Mouse (Mus musculus) midbrain, embryonic 15.5 days (tissue): ENCODE results near the gene Clip4. TPM values are rescaled to one million over a fixed set of nuclear protein-coding genes. Genes with fewer than 3 reads are reported as not detected.

ENCODE experiments used
- ATAC-seq: fragments of 200-750 bp; cut with Nextera tagmentation; replicated peaks from 2 replicates; pipeline ENCODE4 v1.8.0; 2017; ENCODE audit warnings: moderate TSS enrichment
- H3K27ac ChIP-seq: fragments of 300-500 bp; sonication (generic); 2 replicates; pipeline ENCODE4 v1.5.1; 2015; ENCODE audit warnings: mild to moderate bottlenecking, inconsistent platforms
- H3K27me3 ChIP-seq: fragments of 300-500 bp; sonication (generic); replicated peaks from 2 replicates; pipeline ENCODE4 v1.6.1; 2015; ENCODE audit warnings: inconsistent platforms
- H3K36me3 ChIP-seq: fragments of 300-500 bp; sonication (generic); replicated peaks from 2 replicates; pipeline ENCODE4 v1.6.1; 2015; ENCODE audit warnings: inconsistent platforms
- H3K4me1 ChIP-seq: fragments of 300-500 bp; sonication (generic); 2 replicates; pipeline ENCODE4 v1.6.1; 2015; ENCODE audit warnings: inconsistent platforms
- H3K4me2 ChIP-seq: fragments of 300-500 bp; sonication (generic); 2 replicates; pipeline ENCODE4 v1.6.1; 2015; ENCODE audit warnings: inconsistent platforms, mild to moderate bottlenecking, moderate library complexity
- H3K4me3 ChIP-seq: fragments of 300-500 bp; sonication (generic); 2 replicates; pipeline ENCODE4 v1.5.1; 2015; ENCODE audit warnings: mild to moderate bottlenecking, inconsistent platforms
- H3K9ac ChIP-seq: fragments of 300-500 bp; sonication (generic); 2 replicates; pipeline ENCODE4 v1.6.1; 2015; ENCODE audit warnings: mild to moderate bottlenecking, inconsistent platforms
- H3K9me3 ChIP-seq: fragments of 300-500 bp; sonication (generic); 2 replicates; pipeline ENCODE4 v1.6.1; 2016; ENCODE audit warnings: inconsistent platforms
- WGBS: fragments of 180-500 bp; shearing (Covaris S2); methylation state at CpG from one replicate; pipeline ENCODE4 v1.1.7; 2015; ENCODE audit warnings: mixed read lengths; 5-methylcytosine and 5-hydroxymethylcytosine counted together
- polyA plus RNA-seq: library from polyadenylated mRNA; unstranded; fragments of >200 nt; fragmentation: Nextera tagmentation; extraction: Ambion mirVana; gene quantifications from 2 replicates; pipeline ENCODE4 v1.2.1, GENCODE M21; 2015

The Clip4 gene
- polyA plus RNA-seq, 1 experiment from 2014 or later, result 13.7 TPM

DNA sequence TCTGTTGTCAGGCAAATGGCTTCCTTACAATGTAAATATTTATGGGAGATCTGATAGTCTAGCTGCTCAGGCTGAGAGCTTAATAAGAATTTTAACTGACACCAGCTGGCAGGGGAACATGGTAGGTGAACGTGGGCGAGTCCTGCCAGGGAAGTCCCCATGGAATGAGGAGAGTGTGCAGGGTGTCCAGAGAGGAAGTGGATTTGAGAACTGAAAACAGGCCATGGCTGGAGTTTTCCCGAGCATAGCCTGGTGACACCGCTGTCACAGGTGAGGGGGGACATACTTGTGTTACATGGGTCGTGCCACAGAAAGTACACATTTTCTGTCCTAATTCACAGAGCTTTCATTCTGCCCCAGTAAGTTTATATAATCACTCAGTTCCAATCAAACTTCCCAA is 97.2 kb downstream of the Clip4 start:
- Histone ChIP-seq H3K9ac (no peak overlapping the region), H3K9me3 (no peaks in the 10 kb centered on the region), H3K4me2 (no peak overlapping the region), H3K4me1 (peaks cover 10% of the 10 kb centered on the region; the same call in 1 of the 2 replicates), H3K4me3 (no peak overlapping the region), H3K27me3 (no peaks in the 10 kb centered on the region), H3K36me3 (no peaks in the 10 kb centered on the region), H3K27ac (no peak overlapping the region)
- ATAC-seq, result no peak
- 79% methylated on average over 5 of the region's 5 CpGs for WGBS

DNA sequence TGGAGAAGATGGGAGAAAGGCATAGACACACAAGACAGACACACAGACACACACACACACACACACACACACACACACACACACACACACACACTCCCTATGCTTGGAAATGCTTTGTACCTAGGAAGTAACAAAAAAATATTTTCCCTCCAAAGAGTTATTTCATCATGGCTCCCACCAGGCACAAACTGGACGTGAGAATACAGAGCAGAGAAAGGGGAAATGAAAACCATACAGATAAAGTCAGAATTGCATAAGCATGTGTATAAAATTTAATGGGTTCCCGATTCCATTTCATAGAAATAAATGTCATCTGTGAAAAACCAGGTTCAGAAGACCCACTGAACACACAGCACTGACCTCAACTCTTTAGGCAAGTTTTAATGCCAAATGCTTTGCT is 99.6 kb downstream of the Clip4 start:
- H3K36me3 ChIP-seq, result no peaks in the 10 kb centered on the region
- no peak overlapping the region for H3K27ac ChIP-seq
- no peak overlapping the region for H3K9ac ChIP-seq
- H3K4me3 ChIP-seq, result no peak overlapping the region
- 90% methylated on average over 2 of the region's 2 CpGs for WGBS
- H3K4me1 ChIP-seq, result peaks cover 10% of the 10 kb centered on the region; the same call in 1 of the 2 replicates
- H3K27me3 ChIP-seq, result no peaks in the 10 kb centered on the region
- no peaks in the 10 kb centered on the region for H3K9me3 ChIP-seq
- no peak overlapping the region for H3K4me2 ChIP-seq
- ATAC-seq, result no peak

DNA sequence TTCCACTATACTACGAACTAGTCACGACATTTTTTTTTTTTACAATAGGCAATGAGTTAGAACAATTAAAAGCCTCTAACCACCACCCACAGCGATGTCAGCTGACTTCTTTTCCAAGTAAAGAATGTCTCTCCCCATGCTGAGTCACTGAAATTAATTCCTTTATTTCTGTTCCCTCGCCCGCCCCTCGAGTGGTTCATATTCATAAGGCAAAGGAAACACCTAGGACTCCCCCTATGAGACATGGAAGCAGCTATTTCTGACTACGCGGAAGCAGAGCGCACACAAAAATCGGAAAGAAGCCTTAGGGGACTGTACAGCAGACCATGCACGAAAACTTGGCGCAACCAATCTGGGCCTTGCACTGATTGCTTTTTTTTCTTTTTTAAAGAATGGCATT is 100.6 kb downstream of the Clip4 start:
- Histone ChIP-seq H3K9me3 (no peaks in the 10 kb centered on the region), H3K27ac (no peak overlapping the region), H3K9ac (no peak overlapping the region), H3K4me2 (peak overlapping the region; percentile 73), H3K4me1 (peaks cover 10% of the 10 kb centered on the region; the same call in 1 of the 2 replicates), H3K27me3 (no peaks in the 10 kb centered on the region), H3K4me3 (no peak overlapping the region), H3K36me3 (no peaks in the 10 kb centered on the region)
- no peak for ATAC-seq
- WGBS, result 58% methylated on average over 12 of the region's 12 CpGs

DNA sequence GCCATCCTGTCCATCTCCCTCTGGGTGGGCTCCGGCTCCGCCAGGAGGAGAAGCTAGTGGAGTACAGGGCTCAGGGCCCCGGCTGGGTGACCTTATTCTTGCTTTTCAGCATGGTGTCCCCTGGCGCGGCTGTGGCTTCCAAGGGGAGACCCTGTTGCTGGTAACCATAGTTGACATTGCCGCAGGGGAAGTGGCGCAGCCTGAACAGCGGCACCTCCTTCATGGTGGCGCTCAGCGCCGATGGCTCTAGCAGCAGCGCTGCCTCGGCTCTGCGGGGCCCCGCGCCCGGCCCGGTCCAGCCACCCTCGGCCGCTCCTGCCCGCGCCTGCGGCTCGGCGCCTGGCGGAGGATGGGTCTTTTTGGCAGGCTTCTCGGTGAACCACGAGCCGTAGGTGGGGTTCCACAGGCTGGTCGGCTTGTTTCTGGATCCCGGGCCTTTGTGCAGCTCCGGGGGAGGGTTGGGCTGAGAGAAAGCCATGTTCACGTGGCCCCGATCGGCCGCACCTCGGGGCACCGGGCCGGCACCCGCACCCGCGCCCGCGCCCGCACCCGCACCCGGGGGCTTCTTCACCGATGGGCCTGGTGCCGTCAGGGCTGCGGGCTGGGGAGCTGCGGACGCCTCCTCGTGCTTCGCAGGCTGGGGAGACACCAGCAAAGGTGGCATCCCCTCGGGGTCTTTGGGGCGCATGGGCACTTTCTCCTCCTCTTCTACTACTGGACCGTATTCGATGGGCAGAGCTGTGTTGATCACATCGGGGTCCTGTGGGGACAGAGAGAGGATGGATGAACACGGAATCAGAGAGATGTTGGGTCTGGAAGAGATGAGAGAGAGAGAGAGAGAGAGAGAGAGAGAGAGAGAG is 101.3 kb downstream of the Clip4 start:
- Histone ChIP-seq H3K9ac (peak overlapping the region; percentile 58), H3K4me1 (peaks cover 10% of the 10 kb centered on the region; the same call in 1 of the 2 replicates), H3K27ac (no peak overlapping the region), H3K27me3 (no peaks in the 10 kb centered on the region), H3K36me3 (no peaks in the 10 kb centered on the region), H3K9me3 (no peaks in the 10 kb centered on the region), H3K4me2 (peak overlapping the region; percentile 73), H3K4me3 (peak overlapping the region; percentile 45)
- ATAC-seq, result peak; percentile 87
- WGBS, result 4% methylated on average over 59 of the region's 60 CpGs

DNA sequence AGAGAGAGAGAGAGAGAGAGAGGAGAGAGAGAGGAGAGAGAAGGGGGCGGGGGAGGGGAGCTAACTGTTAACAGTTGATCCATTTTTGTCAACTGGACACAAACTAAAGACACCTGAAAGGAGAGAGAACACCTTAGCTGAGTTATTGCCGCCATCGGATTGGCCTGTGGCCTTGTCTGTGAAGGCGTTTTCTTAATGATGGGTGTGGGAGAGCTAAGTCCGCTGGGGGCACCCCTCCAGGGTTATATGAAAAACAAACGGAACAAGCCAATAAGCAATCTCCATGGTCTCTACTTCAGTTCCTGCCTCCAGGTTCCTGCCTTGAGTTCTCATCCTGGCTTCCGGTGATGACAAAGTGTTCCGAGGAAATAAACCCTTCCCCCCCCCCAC is 102.0 kb downstream of the Clip4 start:
- ATAC-seq, result no peak
- Histone ChIP-seq H3K9me3 (no peaks in the 10 kb centered on the region), H3K36me3 (no peaks in the 10 kb centered on the region), H3K27ac (no peak overlapping the region), H3K4me3 (no peak overlapping the region), H3K9ac (no peak overlapping the region), H3K4me2 (no peak overlapping the region), H3K27me3 (no peaks in the 10 kb centered on the region), H3K4me1 (peaks cover 10% of the 10 kb centered on the region; the same call in 1 of the 2 replicates)
- WGBS, result 87% methylated on average over 8 of the region's 8 CpGs

DNA sequence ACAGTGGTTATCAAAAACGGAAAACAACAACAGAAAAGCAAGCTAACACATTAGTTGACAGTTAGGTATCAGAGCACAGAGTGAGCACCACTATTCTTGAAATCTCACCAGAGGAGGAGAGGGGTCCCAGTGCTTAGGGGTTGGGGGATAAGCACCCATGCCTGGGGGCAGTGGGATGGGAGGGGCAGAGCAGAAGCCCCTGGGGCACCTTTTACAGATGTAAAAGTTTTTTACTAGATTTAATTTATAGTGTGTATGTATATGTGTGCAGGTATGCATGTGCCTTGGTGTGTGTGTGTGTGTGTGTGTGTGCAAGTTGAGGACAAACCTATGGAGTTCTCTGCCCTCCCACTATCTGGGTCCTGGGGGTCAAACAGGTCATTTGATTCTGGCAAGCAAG is 102.4 kb downstream of the Clip4 start:
- H3K4me1 ChIP-seq, result peaks cover 10% of the 10 kb centered on the region; the same call in 1 of the 2 replicates
- 85% methylated on average over 1 of the region's 1 CpGs for WGBS
- H3K4me2 ChIP-seq, result no peak overlapping the region
- no peak overlapping the region for H3K4me3 ChIP-seq
- no peaks in the 10 kb centered on the region for H3K9me3 ChIP-seq
- H3K27me3 ChIP-seq, result no peaks in the 10 kb centered on the region
- ATAC-seq, result no peak
- no peaks in the 10 kb centered on the region for H3K36me3 ChIP-seq
- no peak overlapping the region for H3K27ac ChIP-seq
- no peak overlapping the region for H3K9ac ChIP-seq

DNA sequence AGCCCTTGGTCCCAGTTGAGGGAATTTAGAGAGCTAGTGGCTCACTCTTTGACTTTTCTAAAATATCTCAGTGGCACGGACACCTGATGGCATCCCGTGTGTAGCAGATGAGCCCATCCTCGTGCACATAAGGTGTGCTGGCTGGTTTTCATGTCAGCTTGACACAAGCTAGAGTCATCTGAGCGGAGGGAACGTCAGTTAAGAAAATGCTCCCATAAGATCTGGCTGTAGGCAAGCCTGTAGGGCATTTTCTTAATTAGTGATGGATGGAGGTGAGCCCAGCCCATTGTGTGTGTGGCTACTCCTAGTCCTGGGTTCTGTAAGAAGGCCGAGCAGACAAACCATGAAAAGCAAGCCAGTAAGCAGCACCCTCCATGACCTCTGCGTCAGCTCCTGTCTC is 103.7 kb downstream of the Clip4 start:
- Histone ChIP-seq H3K9me3 (no peaks in the 10 kb centered on the region), H3K27ac (no peak overlapping the region), H3K4me1 (peaks cover 10% of the 10 kb centered on the region; the same call in 1 of the 2 replicates), H3K36me3 (no peaks in the 10 kb centered on the region), H3K27me3 (no peaks in the 10 kb centered on the region), H3K9ac (no peak overlapping the region), H3K4me3 (no peak overlapping the region), H3K4me2 (no peak overlapping the region)
- 87% methylated on average over 7 of the region's 7 CpGs for WGBS
- ATAC-seq, result no peak

DNA sequence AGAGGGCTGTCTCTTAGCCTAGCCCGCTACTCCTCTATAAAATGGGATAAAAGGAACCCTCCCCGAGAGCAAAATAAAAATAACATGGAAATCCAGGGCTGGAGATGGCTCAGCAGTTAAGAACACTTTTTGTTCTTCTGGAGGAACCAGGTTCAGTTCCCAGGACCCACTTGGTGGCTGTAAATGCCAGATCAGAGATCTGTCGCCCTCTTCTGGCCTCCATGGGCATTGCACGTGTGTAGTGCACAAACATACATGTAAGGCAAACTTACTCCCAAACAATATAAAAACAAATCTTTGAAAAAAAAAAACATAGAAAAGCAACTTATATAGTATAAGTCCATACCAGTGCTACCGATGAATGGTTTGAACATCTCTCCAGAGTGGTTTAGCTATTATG is 104.7 kb downstream of the Clip4 start:
- Histone ChIP-seq H3K27me3 (no peaks in the 10 kb centered on the region), H3K9ac (no peak overlapping the region), H3K4me1 (peaks cover 10% of the 10 kb centered on the region; the same call in 1 of the 2 replicates), H3K9me3 (no peaks in the 10 kb centered on the region), H3K4me3 (no peak overlapping the region), H3K27ac (no peak overlapping the region), H3K4me2 (no peak overlapping the region), H3K36me3 (no peaks in the 10 kb centered on the region)
- no peak for ATAC-seq
- 60% methylated on average over 5 of the region's 5 CpGs for WGBS

DNA sequence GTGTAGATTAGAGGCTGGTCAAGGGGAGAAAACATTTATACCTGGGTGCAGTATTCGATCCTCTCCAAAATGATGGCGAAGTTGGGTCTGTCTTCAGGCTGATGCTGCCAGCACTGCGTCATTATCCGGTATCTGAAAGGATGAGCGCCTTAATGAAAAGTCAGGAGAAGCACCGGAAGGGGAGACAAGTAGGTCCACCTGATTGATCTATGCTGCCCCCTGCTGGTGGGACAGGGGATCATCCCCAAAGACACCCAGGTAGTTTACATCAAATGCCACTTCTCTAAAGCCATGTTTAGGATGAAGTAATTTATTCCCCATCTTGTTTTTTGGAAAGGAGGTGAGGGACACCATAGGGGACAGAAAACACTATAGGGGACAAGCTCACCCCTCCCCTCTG is 105.8 kb downstream of the Clip4 start:
- H3K4me2 ChIP-seq, result no peak overlapping the region
- 45% methylated on average over 6 of the region's 6 CpGs for WGBS
- no peaks in the 10 kb centered on the region for H3K27me3 ChIP-seq
- H3K9ac ChIP-seq, result no peak overlapping the region
- H3K27ac ChIP-seq, result no peak overlapping the region
- no peak overlapping the region for H3K4me3 ChIP-seq
- ATAC-seq, result no peak
- H3K9me3 ChIP-seq, result no peaks in the 10 kb centered on the region
- no peaks in the 10 kb centered on the region for H3K36me3 ChIP-seq
- peaks cover 7% of the 10 kb centered on the region; the same call in 1 of the 2 replicates for H3K4me1 ChIP-seq

DNA sequence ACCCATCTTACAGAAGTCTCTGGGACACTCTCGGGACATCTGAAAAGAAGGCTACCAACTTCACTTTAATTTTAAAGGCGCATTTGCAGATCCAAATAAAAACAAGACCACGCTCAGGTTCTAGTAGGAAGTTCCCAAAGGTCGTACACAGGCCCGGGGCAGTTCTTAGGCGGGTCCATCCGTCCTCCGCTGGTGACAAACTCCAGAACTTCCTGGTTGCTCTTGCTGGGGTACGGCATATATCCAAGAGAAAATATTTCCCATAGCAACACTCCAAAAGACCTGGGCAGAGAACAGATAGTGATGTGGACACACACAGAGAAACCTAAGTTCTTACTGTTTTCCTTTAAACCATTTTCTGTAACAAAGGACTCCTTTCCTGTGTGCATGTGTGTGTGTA is 106.5 kb downstream of the Clip4 start:
- no peaks in the 10 kb centered on the region for H3K27me3 ChIP-seq
- no peak for ATAC-seq
- no peak overlapping the region for H3K4me2 ChIP-seq
- H3K9ac ChIP-seq, result no peak overlapping the region
- no peak overlapping the region for H3K27ac ChIP-seq
- no peak overlapping the region for H3K4me3 ChIP-seq
- WGBS, result 98% methylated on average over 9 of the region's 9 CpGs
- H3K36me3 ChIP-seq, result no peaks in the 10 kb centered on the region
- no peaks in the 10 kb centered on the region for H3K9me3 ChIP-seq
- H3K4me1 ChIP-seq, result peaks cover under 1% of the 10 kb centered on the region; the same call in 1 of the 2 replicates

DNA sequence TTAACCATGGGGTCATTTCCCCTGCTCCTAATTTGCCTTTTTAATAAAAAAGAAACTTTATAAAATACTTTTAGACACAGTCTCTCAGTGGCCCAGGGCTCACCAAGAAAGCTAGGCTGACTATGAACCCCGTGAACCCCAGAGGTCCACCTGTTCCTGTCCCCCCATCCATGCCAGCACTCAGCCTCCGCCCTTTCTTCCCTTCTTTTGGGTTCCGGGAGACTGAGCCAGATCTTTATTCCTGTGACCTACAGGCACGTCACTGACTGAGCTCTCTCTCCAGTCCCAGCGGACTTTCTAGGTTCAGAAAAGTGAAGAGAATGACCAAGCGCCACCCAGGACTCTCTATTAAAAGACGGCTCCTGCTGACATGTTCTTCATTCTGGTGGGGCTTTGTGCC is 107.2 kb downstream of the Clip4 start:
- Histone ChIP-seq H3K27me3 (no peaks in the 10 kb centered on the region), H3K36me3 (no peaks in the 10 kb centered on the region), H3K9me3 (no peaks in the 10 kb centered on the region), H3K4me2 (no peak overlapping the region), H3K9ac (no peak overlapping the region), H3K4me3 (no peak overlapping the region), H3K4me1 (no peaks in the 10 kb centered on the region), H3K27ac (no peak overlapping the region)
- ATAC-seq, result no peak
- WGBS, result 77% methylated on average over 7 of the region's 7 CpGs

DNA sequence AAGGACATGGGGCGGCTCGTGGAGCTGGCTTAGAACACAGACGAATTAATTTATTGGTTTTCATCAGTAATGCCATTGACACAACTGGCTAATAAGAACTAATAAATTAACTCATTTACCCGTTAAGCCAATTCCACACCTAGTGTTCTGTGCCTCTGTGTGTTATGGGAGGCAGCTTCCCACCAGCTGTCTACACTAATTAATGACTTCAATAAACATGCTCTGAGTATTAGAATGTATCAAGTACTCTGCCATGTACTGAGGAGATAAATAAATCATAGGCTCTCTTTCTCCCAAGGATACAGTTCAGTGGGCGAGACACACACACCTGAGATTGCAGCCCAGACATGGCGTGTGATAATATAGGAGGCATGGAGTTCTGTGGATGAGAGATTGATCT is 113.1 kb downstream of the Clip4 start:
- Histone ChIP-seq H3K9me3 (no peaks in the 10 kb centered on the region), H3K4me2 (no peak overlapping the region), H3K4me1 (no peaks in the 10 kb centered on the region), H3K4me3 (no peak overlapping the region), H3K36me3 (no peaks in the 10 kb centered on the region), H3K27me3 (no peaks in the 10 kb centered on the region), H3K9ac (no peak overlapping the region), H3K27ac (no peak overlapping the region)
- 90% methylated on average over 6 of the region's 6 CpGs for WGBS
- ATAC-seq, result no peak

DNA sequence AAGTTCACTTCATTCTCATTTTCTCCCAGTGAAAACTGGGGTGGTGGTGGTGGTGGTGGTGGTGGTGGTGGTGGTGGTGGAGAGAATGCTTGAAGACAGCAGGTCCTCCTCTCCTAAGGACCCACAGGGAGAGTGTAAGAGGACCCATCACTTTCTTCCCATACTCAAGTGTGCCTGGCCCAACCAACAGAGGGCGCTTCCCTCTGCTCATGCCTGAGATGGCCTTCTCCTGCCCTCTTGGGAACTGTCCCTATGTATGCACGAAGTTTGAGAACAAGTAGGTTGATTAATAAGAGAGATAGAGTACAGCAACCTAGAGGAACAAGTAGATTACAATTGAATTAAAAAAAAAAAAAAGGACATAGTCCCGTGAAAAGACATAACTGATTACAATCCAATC is 140.8 kb downstream of the Clip4 start:
- Histone ChIP-seq H3K4me1 (no peaks in the 10 kb centered on the region), H3K4me3 (no peak overlapping the region), H3K27ac (no peak overlapping the region), H3K4me2 (no peak overlapping the region), H3K9me3 (no peaks in the 10 kb centered on the region), H3K27me3 (no peaks in the 10 kb centered on the region), H3K36me3 (no peaks in the 10 kb centered on the region), H3K9ac (no peak overlapping the region)
- ATAC-seq, result no peak
- 53% methylated on average over 3 of the region's 3 CpGs for WGBS
